Mouse (Mus musculus) neural tube, embryonic 14.5 days (tissue): Measurements from ENCODE around the gene Malrd1. TPM values are rescaled to one million over a fixed set of nuclear protein-coding genes. Genes with fewer than 3 reads are reported as not detected.

Experiments
- ATAC-seq: fragments of 200-750 bp; cut with Nextera tagmentation; 2 replicates; pipeline ENCODE4 v1.8.0; 2017; ENCODE audit warnings: low read depth, mild to moderate bottlenecking, moderate TSS enrichment, moderate library complexity
- H3K27ac ChIP-seq: fragments of 300-500 bp; sonication (generic); 2 replicates; pipeline ENCODE4 v1.5.1; 2014; ENCODE audit warnings: low read depth, mild to moderate bottlenecking, control low read depth, low read length, moderate library complexity, mixed read lengths
- H3K27me3 ChIP-seq: fragments of 300-500 bp; sonication (generic); 2 replicates; pipeline ENCODE4 v1.6.1; 2014; ENCODE audit warnings: low read length; ENCODE audit not compliant: control insufficient read depth, insufficient read depth
- H3K36me3 ChIP-seq: fragments of 300-500 bp; sonication (generic); 2 replicates; pipeline ENCODE4 v1.6.1; 2014; ENCODE audit warnings: low read length, mixed read lengths; ENCODE audit not compliant: control insufficient read depth, insufficient read depth
- H3K4me1 ChIP-seq: fragments of 300-500 bp; sonication (generic); 2 replicates; pipeline ENCODE4 v1.6.1; 2014; ENCODE audit warnings: low read length; ENCODE audit not compliant: control insufficient read depth, insufficient read depth
- H3K4me2 ChIP-seq: fragments of 300-500 bp; sonication (generic); 2 replicates; pipeline ENCODE4 v1.6.1; 2014; ENCODE audit warnings: mild to moderate bottlenecking, low read depth, low read length, control low read depth
- H3K4me3 ChIP-seq: fragments of 300-500 bp; sonication (generic); 2 replicates; pipeline ENCODE4 v1.5.1; 2014; ENCODE audit warnings: low read depth, low read length, control low read depth, mixed read lengths
- H3K9ac ChIP-seq: fragments of 300-500 bp; sonication (generic); replicated peaks from 2 replicates; pipeline ENCODE4 v1.6.1; 2014; ENCODE audit warnings: low read depth, mild to moderate bottlenecking, control low read depth, low read length, mixed read lengths
- H3K9me3 ChIP-seq: fragments of 300-500 bp; sonication (generic); 2 replicates; pipeline ENCODE4 v1.6.1; 2016; ENCODE audit warnings: low read length; ENCODE audit not compliant: control insufficient read depth
- WGBS: fragments of 180-500 bp; shearing (Covaris S2); extraction: QIAGEN DNeasy Blood & Tissue Kit; methylation state at CpG from one replicate; pipeline ENCODE4 v1.1.7; 2014; 5-methylcytosine and 5-hydroxymethylcytosine counted together
- polyA plus RNA-seq: library from polyadenylated mRNA; unstranded; fragments of >200 nt; fragmentation: Nextera tagmentation; extraction: Ambion mirVana; gene quantifications from 2 replicates; pipeline ENCODE4 v1.2.1, GENCODE M21; 2014

Gene Malrd1
- polyA plus RNA-seq, 1 experiment from 2014 or later, result 0.15 TPM

GRCm38 (mm10) chr2:16152623-16153022 is 626.3 kb downstream of the Malrd1 start:
- no peaks in the 10 kb centered on the region for H3K27me3 ChIP-seq
- ATAC-seq, result no peak
- no peak overlapping the region for H3K27ac ChIP-seq
- no peaks in the 10 kb centered on the region for H3K36me3 ChIP-seq
- H3K4me2 ChIP-seq, result no peak overlapping the region
- no peaks in the 10 kb centered on the region for H3K9me3 ChIP-seq
- H3K9ac ChIP-seq, result no peak overlapping the region
- H3K4me3 ChIP-seq, result no peak overlapping the region
- H3K4me1 ChIP-seq, result no peaks in the 10 kb centered on the region

- H3K36me3 ChIP-seq, result no peaks in the 10 kb centered on the region
- WGBS, result 76% methylated on average over 5 of the region's 5 CpGs
- no peak overlapping the region for H3K27ac ChIP-seq
- H3K4me3 ChIP-seq, result no peak overlapping the region
- no peak overlapping the region for H3K4me2 ChIP-seq
- H3K9me3 ChIP-seq, result no peaks in the 10 kb centered on the region
- H3K27me3 ChIP-seq, result no peaks in the 10 kb centered on the region
- no peak overlapping the region for H3K9ac ChIP-seq
- peak; percentile 51 for ATAC-seq
- no peaks in the 10 kb centered on the region for H3K4me1 ChIP-seq
These were observed 637.1 kb downstream of the Malrd1 start for GRCm38 (mm10) chr2:16163246-16163989.

DNA sequence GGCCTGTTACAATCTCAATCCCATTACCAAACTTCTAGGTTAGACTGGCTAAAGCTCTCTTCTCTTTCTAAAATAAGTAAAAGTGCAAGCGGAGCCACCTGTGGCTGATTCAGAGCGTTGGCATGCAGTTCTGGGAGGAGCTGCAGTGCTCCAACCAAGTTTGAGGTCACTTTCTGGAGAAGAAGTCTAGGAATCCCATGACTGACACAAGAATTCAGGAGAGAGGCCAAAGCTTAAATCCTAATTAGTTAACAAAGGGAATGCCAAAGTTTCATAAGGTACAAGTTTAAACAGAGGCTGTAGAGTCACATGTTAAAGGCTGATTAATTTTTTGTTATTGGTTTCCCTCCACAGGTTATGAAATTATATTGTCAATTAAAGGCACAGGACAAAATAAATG is 642.3 kb downstream of the Malrd1 start:
- no peak for ATAC-seq
- Histone ChIP-seq H3K4me3 (no peak overlapping the region), H3K9me3 (no peaks in the 10 kb centered on the region), H3K4me1 (no peaks in the 10 kb centered on the region), H3K9ac (no peak overlapping the region), H3K4me2 (no peak overlapping the region), H3K27ac (no peak overlapping the region), H3K27me3 (no peaks in the 10 kb centered on the region), H3K36me3 (no peaks in the 10 kb centered on the region)
- WGBS, result 79% methylated on average over 2 of the region's 2 CpGs

- H3K27me3 ChIP-seq, result no peaks in the 10 kb centered on the region
- no peak for ATAC-seq
- no peaks in the 10 kb centered on the region for H3K9me3 ChIP-seq
These were observed 645.8 kb downstream of the Malrd1 start for GRCm38 (mm10) chr2:16172086-16172485.

GRCm38 (mm10) chr2:16173355-16173754 is 647.1 kb downstream of the Malrd1 start:
- no peak for ATAC-seq
- Histone ChIP-seq H3K4me2 (no peak overlapping the region), H3K36me3 (no peaks in the 10 kb centered on the region), H3K9me3 (no peaks in the 10 kb centered on the region), H3K9ac (no peak overlapping the region), H3K4me1 (no peaks in the 10 kb centered on the region), H3K27ac (no peak overlapping the region), H3K27me3 (no peaks in the 10 kb centered on the region), H3K4me3 (no peak overlapping the region)
- 61% methylated on average over 2 of the region's 2 CpGs for WGBS

More at GRCm38 (mm10) chr2:16172086-16172485, 645.8 kb downstream of the Malrd1 start:
- Histone ChIP-seq H3K4me3 (no peak overlapping the region), H3K4me1 (no peaks in the 10 kb centered on the region), H3K4me2 (no peak overlapping the region), H3K9ac (no peak overlapping the region), H3K36me3 (no peaks in the 10 kb centered on the region), H3K27ac (no peak overlapping the region)

GRCm38 (mm10) chr2:16182140-16182539 is 655.9 kb downstream of the Malrd1 start:
- ATAC-seq, result no peak
- no peak overlapping the region for H3K9ac ChIP-seq
- H3K4me3 ChIP-seq, result no peak overlapping the region
- H3K27me3 ChIP-seq, result no peaks in the 10 kb centered on the region
- WGBS, result 41% methylated on average over 2 of the region's 2 CpGs
- H3K27ac ChIP-seq, result no peak overlapping the region
- H3K9me3 ChIP-seq, result no peaks in the 10 kb centered on the region
- no peaks in the 10 kb centered on the region for H3K4me1 ChIP-seq
- H3K4me2 ChIP-seq, result no peak overlapping the region
- H3K36me3 ChIP-seq, result no peaks in the 10 kb centered on the region

DNA sequence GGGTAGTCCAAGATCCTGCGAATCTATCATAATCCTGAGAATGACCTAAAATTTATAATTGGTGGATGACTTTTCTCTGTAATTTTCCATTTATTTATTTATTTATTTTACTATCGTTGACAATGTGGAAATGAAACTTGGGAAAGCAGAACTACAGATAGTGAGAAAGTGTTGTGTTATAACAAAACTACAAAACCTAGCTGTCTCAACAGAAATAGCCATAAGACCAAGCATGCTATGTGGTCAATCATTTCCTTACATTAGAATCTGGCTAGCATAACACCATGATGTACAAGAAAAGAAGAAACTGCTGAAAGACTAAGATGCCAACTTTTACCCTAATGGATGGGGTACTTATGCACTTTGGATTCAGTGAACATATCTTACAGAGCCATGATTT is 656.9 kb downstream of the Malrd1 start:
- no peak for ATAC-seq
- H3K9ac ChIP-seq, result no peak overlapping the region
- no peak overlapping the region for H3K4me2 ChIP-seq
- 92% methylated on average over 2 of the region's 2 CpGs for WGBS
- H3K9me3 ChIP-seq, result no peaks in the 10 kb centered on the region
- no peaks in the 10 kb centered on the region for H3K4me1 ChIP-seq
- H3K27me3 ChIP-seq, result no peaks in the 10 kb centered on the region
- H3K36me3 ChIP-seq, result no peaks in the 10 kb centered on the region
- no peak overlapping the region for H3K27ac ChIP-seq
- H3K4me3 ChIP-seq, result no peak overlapping the region

DNA sequence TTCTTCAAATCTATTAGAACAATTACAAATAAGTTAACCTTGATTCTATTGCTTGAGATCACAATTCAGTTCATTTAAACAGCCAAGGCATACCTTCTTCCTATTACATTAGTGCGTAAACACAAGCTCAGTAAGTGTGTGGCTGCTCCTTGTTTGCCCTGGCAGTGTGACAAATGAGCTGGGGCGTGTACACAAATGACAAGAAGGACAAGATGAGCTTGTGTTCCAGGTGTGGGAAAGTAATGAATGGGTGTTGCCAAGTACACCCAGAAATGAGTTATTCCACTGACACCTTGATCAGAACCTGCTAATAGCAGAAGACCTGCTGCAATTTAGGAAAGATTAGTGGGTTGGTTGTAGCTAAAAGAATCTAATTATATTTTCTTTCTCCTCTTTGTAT is 683.7 kb downstream of the Malrd1 start:
- no peaks in the 10 kb centered on the region for H3K4me1 ChIP-seq
- H3K9ac ChIP-seq, result no peak overlapping the region
- no peaks in the 10 kb centered on the region for H3K36me3 ChIP-seq
- H3K9me3 ChIP-seq, result no peaks in the 10 kb centered on the region
- no peak overlapping the region for H3K4me2 ChIP-seq
- H3K4me3 ChIP-seq, result no peak overlapping the region
- WGBS, result 68% methylated on average over 2 of the region's 2 CpGs
- no peak overlapping the region for H3K27ac ChIP-seq
- H3K27me3 ChIP-seq, result no peaks in the 10 kb centered on the region
- no peak for ATAC-seq

GRCm38 (mm10) chr2:16212752-16213151 is 686.5 kb downstream of the Malrd1 start:
- Histone ChIP-seq H3K9ac (no peak overlapping the region), H3K27ac (no peak overlapping the region), H3K36me3 (no peaks in the 10 kb centered on the region), H3K4me3 (no peak overlapping the region), H3K4me2 (no peak overlapping the region), H3K27me3 (no peaks in the 10 kb centered on the region), H3K9me3 (no peaks in the 10 kb centered on the region), H3K4me1 (no peaks in the 10 kb centered on the region)
- ATAC-seq, result no peak
